Mouse (Mus musculus): ENCODE results near the gene Emilin3. TPM values are rescaled to one million over a fixed set of nuclear protein-coding genes. Genes with fewer than 3 reads are reported as not detected.

Emilin3 gene
- 0.08 and 0.48 TPM in 2 replicates for polyA plus RNA-seq (2012; rRNA removed)

GRCm38 (mm10) chr2:160912231-160912671 lies at the start of gene Emilin3:
Gene Emilin3 (minus strand): TSS chr2:160912328.

DNA sequence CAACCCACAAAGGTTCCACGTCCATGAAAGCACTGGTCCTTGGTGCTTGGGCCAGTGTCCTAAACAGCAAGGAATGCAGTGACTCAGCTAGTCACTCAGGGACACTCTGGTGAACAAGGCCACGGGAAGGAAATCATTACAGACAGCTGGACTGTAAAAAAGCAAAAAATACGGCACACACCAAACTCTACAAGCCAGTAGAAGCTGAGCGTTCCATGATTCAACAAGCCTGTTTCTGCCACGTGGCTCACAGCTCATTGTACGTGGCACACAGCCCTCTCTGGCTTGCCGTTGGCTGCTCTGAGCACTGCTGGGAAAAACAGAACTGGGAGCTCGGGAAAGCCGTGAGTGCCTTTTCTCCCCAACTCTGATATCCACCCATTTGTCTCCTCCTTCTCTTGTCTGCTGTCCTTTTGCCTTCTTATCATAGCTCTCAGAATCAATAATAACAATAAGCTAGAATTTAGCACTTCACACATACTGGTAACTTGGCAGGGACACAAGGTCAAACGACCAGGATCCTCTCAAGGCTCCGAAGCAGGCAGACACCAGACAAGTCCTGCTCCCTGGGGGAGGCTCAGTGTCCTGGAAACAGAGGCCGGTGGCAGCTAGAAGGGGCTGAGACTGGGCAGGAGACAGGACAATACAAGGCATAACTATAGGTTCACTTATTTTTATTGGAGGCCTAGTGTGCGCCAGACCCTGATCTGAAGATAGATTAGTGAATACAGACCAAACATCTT lies 31.5 kb downstream of the Emilin3 start, which contains the start of gene Lpin3:
Lpin3 (plus strand) TSS at position 218 of the 743 bp plus-strand sequence.

GRCm38 (mm10) chr2:160872890-160873382 lies 39.2 kb downstream of the Emilin3 start, which contains the start of gene Zhx3:
Gene Zhx3 (minus strand): TSS chr2:160872998.

Other genes starting within 250 kb of the Emilin3 start
- gene Plcg1, start 181.0 kb downstream of the Emilin3 start, polyA plus RNA-seq (2012; rRNA removed) = 5.6 and 5.7 TPM in 2 replicates
- gene Zhx3, start 39.3 kb downstream of the Emilin3 start, polyA plus RNA-seq (2012; rRNA removed) = 0.79 and 0.84 TPM in 2 replicates
- 0.36 and 0.51 TPM in 2 replicates for gene Lpin3, start 31.7 kb downstream of the Emilin3 start, polyA plus RNA-seq (2012; rRNA removed)
- 3.1 and 3.2 TPM in 2 replicates for gene Chd6, start 196.7 kb upstream of the Emilin3 start, polyA plus RNA-seq (2012; rRNA removed)

All from liver, embryonic 14 days (tissue).